Mouse (Mus musculus) gastrocnemius, adult 18-20 months (tissue): ENCODE data around the gene Ubap1. TPM values are rescaled to one million over a fixed set of nuclear protein-coding genes. Genes with fewer than 3 reads are reported as not detected.

Experiments used
- DNase-seq: peaks from one replicate; pipeline ENCODE4 v3.0.0; 2021; ENCODE audit warnings: low spot score
- total RNA-seq, 2 experiments: library from RNA; stranded (reverse); gene quantifications; 2 replicates each; pipeline ENCODE4 v1.2.3; 2021

The Ubap1 gene
- total RNA-seq, 2 experiments from 2014 or later: 38.5 to 41.8 TPM

DNA sequence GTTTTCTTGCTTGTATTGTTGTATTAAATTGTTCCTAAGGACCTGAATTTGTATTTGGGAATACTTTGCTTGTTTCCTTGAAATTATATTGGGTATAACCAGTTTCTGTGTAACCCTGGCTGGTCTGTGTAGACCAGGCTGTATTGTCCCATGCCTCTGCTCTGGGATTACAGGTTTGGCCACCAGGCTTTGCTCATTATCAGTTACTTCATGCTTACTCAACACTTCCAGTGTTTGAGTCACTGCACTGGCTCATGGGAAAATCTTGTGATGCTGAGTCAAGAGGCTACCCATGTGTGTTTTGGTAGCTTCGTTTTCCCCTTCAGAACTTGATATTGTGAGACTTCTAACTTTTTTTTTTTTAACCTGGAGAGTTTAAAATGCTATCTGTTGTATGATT lies 4.5 kb downstream of the Ubap1 start:
- no peak for DNase-seq

DNA sequence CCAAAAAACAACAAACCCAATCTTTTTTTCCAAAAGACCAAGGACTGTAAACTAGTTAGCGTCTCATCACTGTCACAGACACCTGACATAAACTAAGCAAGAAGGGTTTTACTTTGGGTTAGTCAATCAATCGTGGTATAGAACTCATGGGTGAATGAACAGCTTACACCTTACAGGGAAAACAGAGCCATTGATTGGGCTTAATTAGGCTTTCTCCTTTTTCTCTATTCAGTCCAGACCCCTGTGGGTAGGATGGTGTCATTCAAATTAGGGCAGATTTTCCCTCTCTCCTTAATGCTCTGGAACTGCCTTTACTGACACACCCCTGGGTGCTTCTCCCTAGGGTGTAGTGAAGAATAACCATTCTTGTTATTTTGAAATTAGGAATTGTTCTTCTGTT lies 8.4 kb downstream of the Ubap1 start:
- no peak for DNase-seq

DNA sequence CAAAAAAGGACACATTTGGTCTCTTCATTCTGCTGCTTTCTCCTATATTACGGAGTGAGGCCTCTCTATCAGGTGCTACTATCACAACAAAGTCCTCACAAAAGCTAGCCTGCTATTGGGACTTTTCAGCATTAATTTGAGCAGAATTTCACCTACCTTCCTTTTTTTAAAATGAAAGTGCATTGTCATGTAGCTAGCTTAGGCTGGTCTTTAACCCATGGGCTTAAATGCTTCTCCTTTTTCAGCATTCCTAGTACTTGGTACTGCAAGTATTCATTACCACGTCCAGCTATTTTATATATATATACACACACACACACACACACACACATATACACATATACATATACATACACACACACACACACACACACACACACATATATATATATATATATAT lies 9.9 kb downstream of the Ubap1 start:
- DNase-seq: no peak

DNA sequence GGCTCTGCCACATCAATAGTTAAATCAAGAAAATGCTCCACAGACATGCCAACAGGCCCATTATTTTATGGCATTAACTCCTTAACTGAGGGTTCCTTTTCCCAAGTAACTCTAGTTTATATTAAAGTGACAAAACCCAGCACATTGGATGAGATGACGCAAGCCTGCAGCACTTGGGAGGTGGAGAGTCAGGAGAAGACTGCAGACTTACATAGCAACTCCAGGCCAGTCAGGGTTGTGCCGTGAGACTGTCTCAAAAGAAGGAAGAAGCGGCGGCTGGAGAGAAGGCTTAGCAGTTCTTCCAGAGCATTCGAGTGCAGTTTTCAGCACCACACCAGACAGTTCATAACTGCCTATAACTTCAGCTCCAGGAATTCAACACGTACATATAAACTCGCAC lies 10.6 kb downstream of the Ubap1 start:
- DNase-seq: no peak

GRCm38 (mm10) chr4:41361059-41361458 lies 12.3 kb downstream of the Ubap1 start:
- no peak for DNase-seq

GRCm38 (mm10) chr4:41368198-41368597 lies 19.4 kb downstream of the Ubap1 start:
- DNase-seq: no peak

- DNase-seq: no peak
Measured at GRCm38 (mm10) chr4:41369702-41370437, 21.1 kb downstream of the Ubap1 start.

GRCm38 (mm10) chr4:41377567-41377966 lies 28.8 kb downstream of the Ubap1 start:
- no peak for DNase-seq

DNA sequence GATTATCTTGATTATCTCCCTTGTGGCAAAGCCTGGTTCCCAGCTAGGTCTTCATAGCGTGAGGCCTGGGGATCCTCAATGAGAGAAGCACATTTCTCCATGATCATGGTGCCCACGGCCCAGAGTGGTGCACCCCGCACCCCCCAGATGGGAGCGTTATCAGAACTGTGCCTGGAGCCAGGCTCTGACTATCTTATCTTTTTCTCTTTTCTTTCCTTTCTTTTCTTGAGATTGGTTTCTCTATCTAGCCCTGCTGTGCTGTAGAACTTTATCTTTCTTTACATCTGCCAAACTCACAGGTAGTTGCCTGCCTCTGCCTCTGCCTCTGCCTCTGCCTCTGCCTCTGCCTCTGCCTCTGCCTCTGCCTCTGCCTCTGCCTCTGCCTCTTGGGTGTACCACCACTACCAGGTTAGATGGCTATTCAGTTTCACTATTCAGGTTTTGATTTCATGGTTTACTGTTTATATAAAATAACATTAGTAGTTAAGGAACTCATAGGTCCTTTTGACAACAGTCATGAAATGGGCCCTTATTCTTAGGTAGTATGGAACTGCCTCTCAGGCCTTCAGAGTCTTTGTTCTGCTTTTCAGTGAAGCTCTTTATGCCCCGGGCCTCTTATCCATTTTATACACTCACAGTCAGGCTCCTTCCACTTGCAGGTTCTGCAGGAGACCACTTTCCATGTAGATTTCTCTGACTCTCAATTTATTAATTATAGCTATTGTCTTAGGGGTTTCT lies 32.6 kb downstream of the Ubap1 start:
- no peak for DNase-seq

GRCm38 (mm10) chr4:41386412-41386975 lies 37.7 kb downstream of the Ubap1 start:
- DNase-seq: no peak

- peak; percentile 53 for DNase-seq
Measured at GRCm38 (mm10) chr4:41387755-41388469, 39.1 kb downstream of the Ubap1 start.

DNA sequence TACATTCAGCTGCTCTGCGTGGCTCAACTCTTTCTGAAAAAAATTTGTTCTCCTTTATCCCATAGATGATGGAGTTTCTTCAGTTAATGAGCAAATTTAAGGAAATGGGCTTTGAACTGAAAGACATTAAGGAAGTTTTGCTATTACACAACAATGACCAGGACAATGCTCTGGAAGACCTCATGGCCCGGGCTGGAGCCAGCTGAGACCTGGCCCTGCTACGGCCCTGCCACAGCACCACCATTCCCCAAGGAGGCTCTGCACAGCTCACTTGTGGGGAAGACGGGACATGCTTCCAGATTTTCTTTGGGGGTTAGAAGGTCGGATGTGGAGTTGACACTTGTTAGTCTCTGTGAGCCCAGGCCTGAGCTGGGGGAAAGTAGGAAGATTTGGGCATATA lies 39.8 kb downstream of the Ubap1 start:
- no peak for DNase-seq

DNA sequence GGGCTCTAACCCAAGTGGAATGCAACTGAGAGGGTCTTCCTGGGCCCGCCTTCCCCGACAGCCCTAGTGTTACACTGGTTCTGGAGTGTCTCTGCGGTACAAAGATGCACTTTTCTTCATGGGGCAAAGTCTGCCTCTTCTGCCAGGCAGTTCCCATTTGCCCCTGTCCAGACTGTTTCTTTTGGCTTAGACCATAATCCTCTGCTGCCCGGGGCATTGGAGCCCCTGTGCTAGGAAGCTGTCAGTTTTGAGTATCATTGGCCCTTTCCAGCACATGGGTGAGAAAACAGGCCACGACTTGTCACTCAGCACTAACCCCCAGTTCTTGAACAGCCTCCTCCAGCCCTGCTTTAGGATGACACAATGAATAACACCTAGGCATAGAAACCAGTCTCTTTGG lies 40.4 kb downstream of the Ubap1 start:
- no peak for DNase-seq

DNA sequence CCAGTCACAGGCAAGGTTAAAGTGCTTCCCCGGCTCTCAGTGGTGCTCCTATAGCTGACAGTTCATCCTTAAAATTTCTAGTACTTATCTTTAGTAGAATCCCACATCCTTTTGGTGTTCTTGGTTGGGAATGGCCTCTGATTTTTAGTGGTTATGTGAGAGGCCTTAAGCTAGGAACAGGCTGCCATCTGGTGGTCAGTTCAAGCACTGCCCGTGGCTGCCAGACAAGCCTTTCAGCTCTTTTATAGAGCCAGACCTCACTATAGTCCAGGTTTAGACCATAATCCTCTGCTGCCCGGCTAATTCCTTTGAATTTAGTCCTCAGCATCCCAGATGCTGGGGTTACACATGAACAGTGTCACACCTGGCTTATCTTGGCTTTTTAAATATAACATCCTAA lies 41.3 kb downstream of the Ubap1 start:
- DNase-seq: peak; percentile 88

DNA sequence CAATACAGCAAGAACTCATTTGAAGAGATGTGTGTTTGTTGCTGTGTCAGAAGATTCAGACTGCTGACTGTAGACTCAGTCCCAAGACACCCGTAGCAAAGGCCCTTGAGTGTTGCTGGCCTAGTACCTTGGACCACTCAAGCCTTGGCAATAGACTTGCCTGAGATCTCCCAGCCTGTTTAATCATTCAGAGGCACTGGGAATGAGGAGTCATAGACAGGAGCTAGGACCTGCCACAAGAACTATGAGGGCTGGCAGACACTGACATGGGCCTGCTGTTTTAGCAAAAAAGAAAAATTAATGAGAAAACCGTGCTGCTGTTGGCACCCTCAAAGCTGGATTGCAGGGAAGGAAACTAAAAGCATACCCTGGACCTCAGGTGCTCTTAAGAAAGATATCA lies 42.2 kb downstream of the Ubap1 start:
- no peak for DNase-seq

DNA sequence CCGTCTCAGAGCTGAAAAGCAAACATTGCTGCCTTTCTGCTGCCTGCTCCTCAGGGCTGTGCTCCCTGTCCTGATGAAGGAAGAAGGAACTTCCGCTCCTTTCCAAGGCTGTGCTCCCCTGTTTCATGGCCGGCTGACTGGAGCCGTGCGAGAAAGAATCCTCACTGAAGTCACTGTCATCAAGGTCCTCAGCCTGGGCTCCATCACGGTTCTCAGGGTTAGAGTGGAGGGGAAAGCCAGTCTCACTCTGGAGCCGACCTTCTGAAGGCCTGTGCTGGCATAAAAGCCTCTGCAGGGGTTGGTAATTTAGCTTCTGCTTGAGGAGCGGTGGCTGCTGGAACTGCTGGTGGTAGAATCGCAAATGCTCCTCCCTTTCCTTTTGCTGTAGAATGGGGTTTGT lies 45.9 kb downstream of the Ubap1 start:
- no peak for DNase-seq

DNA sequence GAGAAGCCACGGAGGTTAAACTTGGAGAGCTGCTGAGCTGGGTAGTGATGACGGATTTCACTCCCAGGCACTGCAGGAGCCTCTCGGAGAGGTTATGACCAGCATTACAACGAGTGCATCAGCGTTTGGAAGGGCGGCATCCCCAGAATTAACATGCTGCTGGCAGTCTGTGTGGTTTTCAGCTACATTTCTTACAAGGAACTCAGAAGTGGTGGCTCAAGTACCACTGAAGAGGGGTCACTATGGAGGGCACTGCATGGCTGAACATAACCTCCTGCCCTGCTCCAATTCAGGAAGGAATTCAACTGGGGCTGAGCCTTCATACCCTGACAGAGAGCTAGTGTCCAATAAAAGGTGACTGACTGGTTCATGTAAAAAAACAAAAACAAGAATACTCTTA lies 49.6 kb downstream of the Ubap1 start:
- DNase-seq: no peak

DNA sequence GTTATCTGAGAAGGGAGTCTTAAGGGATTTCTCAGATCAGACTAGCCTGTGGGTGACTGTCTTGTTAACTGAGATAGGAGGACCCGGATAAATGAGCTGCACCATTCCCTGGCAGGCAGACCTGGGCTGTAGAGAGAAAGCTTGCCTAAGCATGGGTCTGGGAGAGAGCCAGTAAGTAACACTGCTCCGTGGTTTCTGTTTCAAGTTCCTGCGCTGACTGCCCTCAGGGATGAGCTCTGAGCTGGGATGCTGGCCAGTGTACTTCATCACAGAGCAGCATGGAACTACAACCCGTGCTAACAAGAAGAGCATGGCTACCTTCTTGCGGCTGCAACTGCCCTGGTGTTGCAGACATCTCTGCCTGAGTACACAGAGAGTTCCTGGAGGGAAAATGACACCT lies 51.1 kb downstream of the Ubap1 start:
- DNase-seq: peak; percentile 89

DNA sequence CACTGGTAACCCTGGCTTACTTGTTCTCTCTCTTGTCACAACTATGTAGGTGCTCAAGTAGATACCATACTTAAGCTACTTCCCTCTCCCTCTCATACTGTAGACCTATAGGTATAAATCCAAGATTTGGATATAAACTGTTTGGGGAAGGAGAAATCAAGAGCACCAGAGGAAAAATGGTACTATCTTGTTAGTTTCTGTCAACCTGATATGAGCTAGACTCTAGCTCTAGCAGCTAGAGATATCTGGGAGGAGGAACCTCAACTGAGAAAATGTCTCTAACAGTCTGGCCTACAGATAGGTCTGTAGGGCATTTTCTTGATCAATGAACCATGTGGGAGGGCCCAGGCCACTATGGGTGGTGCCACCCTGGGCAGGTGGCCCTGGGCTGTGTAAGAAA lies 52.4 kb downstream of the Ubap1 start:
- no peak for DNase-seq

DNA sequence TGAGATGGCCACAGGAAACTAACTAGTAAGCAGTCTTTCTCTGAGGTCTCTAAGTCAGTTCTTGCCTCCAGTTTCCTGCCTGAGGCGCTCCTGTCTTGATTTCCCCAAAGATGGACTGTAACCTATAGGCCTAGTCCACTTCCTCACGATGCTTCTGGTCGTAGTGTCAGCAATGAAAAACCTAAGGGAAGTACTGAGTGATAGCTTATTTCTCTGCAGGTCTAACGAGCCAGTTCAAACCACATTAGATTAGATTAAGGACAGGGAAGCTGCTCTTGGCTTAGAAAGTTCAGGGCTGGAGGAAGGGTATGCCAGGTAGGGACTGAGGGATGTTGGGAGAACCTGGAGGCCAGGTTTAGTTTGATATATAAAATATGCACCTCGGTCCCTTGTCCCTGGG lies 52.8 kb downstream of the Ubap1 start:
- DNase-seq: no peak

- no peak for DNase-seq
Measured at GRCm38 (mm10) chr4:41406597-41406996, 57.8 kb downstream of the Ubap1 start.

GRCm38 (mm10) chr4:41407353-41407752 lies 58.6 kb downstream of the Ubap1 start:
- DNase-seq: no peak
